9 mouse cellular contexts compared by ENCODE assay signal in genomic region chr17:80563762-80564610, GRCm38 (mm10). TPM values are rescaled to one million over a fixed set of nuclear protein-coding genes. Genes with fewer than 3 reads are reported as not detected.
DNase-seq lines count a peak whose midpoint lies in the region; ATAC-seq and TF ChIP-seq lines count a peak whose summit lies in the region.
"Not testable (repeated sequence)": the region's sequence is repeated elsewhere in the genome, so short reads cannot be mapped to it uniquely, and the experiment has no call there.
"Had no signal": no experiment of that assay in that cellular context is flagged by ENCODE, and none has a peak within 500 bp of the region (broad histone marks: within the 10 kb centered on the region; RNA-seq: fewer than 3 reads in every experiment).

No protein-coding gene starts in this region.

- not testable (repeated sequence) for H3K4me2 ChIP-seq in heart, postnatal 0 days (ENCODE audit: low read depth, low read length)
- peak overlapping the region; percentile 37; the same call in 1 of the 2 replicates for H3K4me2 ChIP-seq in liver, embryonic 12.5 days

- H3K27ac ChIP-seq in heart, postnatal 0 days (ENCODE audit: low read depth), result not testable (repeated sequence)
- H3K27ac ChIP-seq in liver, embryonic 12.5 days, result peak overlapping the region; percentile 14; the same call in 1 of the 2 replicates

- 0 out of 2 replicates have a peak, but pooled peaks have one; percentile 27 for ATAC-seq in erythroid progenitor cell, adult 5-6 weeks (replicated peaks; ENCODE audit: low FRiP score, poor library complexity, severe bottlenecking)
- ATAC-seq in heart, postnatal 0 days (ENCODE audit: insufficient read depth, low read depth); liver, embryonic 12.5 days: not testable (repeated sequence)
- peak; percentile 47 for ATAC-seq in neutrophil, adult 5-6 weeks (ENCODE audit: extremely low read depth, insufficient number of reproducible peaks, low FRiP score, poor library complexity, severe bottlenecking)

- peak overlapping the region; percentile 18; the same call in 1 of the 2 replicates for H3K4me3 ChIP-seq in heart, postnatal 0 days (ENCODE audit: low read depth, low read length)
- H3K4me3 ChIP-seq in liver, embryonic 12.5 days, result peak overlapping the region; percentile 21

- H3K9ac ChIP-seq in heart, postnatal 0 days (replicated peaks; ENCODE audit: low read depth, low read length); liver, embryonic 12.5 days: not testable (repeated sequence)

- DNase-seq in 416B (ENCODE audit: low read depth), result peak; percentile 93
- peak; percentile 68 for DNase-seq in R1 (ENCODE audit: low read depth, low spot score)
- DNase-seq in heart, postnatal 0 days (ENCODE audit: low spot score), result not testable (repeated sequence)
- peak; percentile 64 for DNase-seq in lung, postnatal 36 days
- DNase-seq in thymus, adult 18-20 months, result peak; percentile 62 to 76

- H3K9me3 ChIP-seq in heart, postnatal 0 days (replicated peaks; ENCODE audit: control insufficient read depth, low read length), result not testable (repeated sequence)
- 0 out of 2 replicates have a peak, but pooled peaks cover 11% of the 10 kb centered on the region for H3K9me3 ChIP-seq in liver, embryonic 12.5 days (replicated peaks)

- H3K27me3 ChIP-seq in heart, postnatal 0 days (ENCODE audit: control insufficient read depth, insufficient read depth, low read length); liver, embryonic 12.5 days (replicated peaks): not testable (repeated sequence)

- H3K4me1 ChIP-seq in heart, postnatal 0 days (ENCODE audit: control insufficient read depth, insufficient read depth); liver, embryonic 12.5 days: not testable (repeated sequence)

- not testable (repeated sequence) for TF ChIP-seq CTCF in heart, postnatal 0 days (IDR thresholded peaks at IDR 0.05; ENCODE audit: low read depth)

- 87% methylated on average over 27 of the region's 27 CpGs for WGBS in heart, postnatal 0 days
- WGBS in liver, embryonic 12.5 days (ENCODE audit: insufficient replicate concordance), result 76% methylated on average over 27 of the region's 27 CpGs

- H3K36me3 ChIP-seq in heart, postnatal 0 days (replicated peaks; ENCODE audit: control insufficient read depth, insufficient read depth, low read length); liver, embryonic 12.5 days: not testable (repeated sequence)

- not testable (repeated sequence) for TF ChIP-seq EP300 in heart, postnatal 0 days (IDR thresholded peaks at IDR 0.05; ENCODE audit: low read depth)

RNA-seq across cellular contexts. Expression of gene Cdkl4, which starts 13.6 kb away (rescaled TPM):
- total RNA-seq in erythroid progenitor cell, adult 5-6 weeks (2015; ENCODE audit: low replicate concordance), result 2.2 TPM in 1 of 2 replicates, not detected in the other
- not detected in 2 replicates for total RNA-seq in erythroid progenitor cell, adult 5-6 weeks (2017; ENCODE audit: low replicate concordance)
- 0.08 TPM in 1 of 2 replicates, not detected in the other for total RNA-seq in heart, postnatal 0 days (2014; rRNA removed; ENCODE audit: low replicate concordance)
- 0.05 and 0.10 TPM in 2 replicates for polyA plus RNA-seq in heart, postnatal 0 days (2015; fragmentation: Nextera tagmentation; extraction: Ambion mirVana)
- 0.10 and 0.32 TPM in 2 replicates for polyA plus RNA-seq in liver, embryonic 12.5 days (2016; fragmentation: Nextera tagmentation; extraction: Ambion mirVana)
- 0.86 and 0.93 TPM in 2 replicates for total RNA-seq in neutrophil, adult 5-6 weeks (2017)
- polyA plus RNA-seq: heart, embryonic 14.5 days had no signal
